Mouse (Mus musculus) midbrain, embryonic 13.5 days (tissue): ENCODE data around the gene Thsd7b. TPM values are rescaled to one million over a fixed set of nuclear protein-coding genes. Genes with fewer than 3 reads are reported as not detected.

Source experiments
- ATAC-seq: fragments of 200-750 bp; cut with Nextera tagmentation; 2 replicates; pipeline ENCODE4 v1.8.0; 2017; ENCODE audit warnings: mild to moderate bottlenecking, moderate TSS enrichment, moderate library complexity
- H3K27ac ChIP-seq: fragments of 300-500 bp; sonication (generic); 2 replicates; pipeline ENCODE4 v1.5.1; 2015; ENCODE audit warnings: inconsistent platforms, mild to moderate bottlenecking, moderate library complexity
- H3K27me3 ChIP-seq: fragments of 300-500 bp; sonication (generic); 2 replicates; pipeline ENCODE4 v1.6.1; 2015; ENCODE audit warnings: mild to moderate bottlenecking, inconsistent platforms
- H3K36me3 ChIP-seq: fragments of 300-500 bp; sonication (generic); 2 replicates; pipeline ENCODE4 v1.6.1; 2015; ENCODE audit warnings: mild to moderate bottlenecking, inconsistent platforms
- H3K4me1 ChIP-seq: fragments of 300-500 bp; sonication (generic); replicated peaks from 2 replicates; pipeline ENCODE4 v1.6.1; 2015; ENCODE audit warnings: inconsistent platforms
- H3K4me2 ChIP-seq: fragments of 300-500 bp; sonication (generic); replicated peaks from 2 replicates; pipeline ENCODE4 v1.6.1; 2015; ENCODE audit warnings: moderate library complexity, mild to moderate bottlenecking, inconsistent platforms
- H3K4me3 ChIP-seq: fragments of 300-500 bp; sonication (generic); replicated peaks from 2 replicates; pipeline ENCODE4 v1.5.1; 2015; ENCODE audit warnings: mild to moderate bottlenecking, inconsistent platforms
- H3K9ac ChIP-seq: fragments of 300-500 bp; sonication (generic); replicated peaks from 2 replicates; pipeline ENCODE4 v1.6.1; 2015; ENCODE audit warnings: mild to moderate bottlenecking, inconsistent platforms
- H3K9me3 ChIP-seq: fragments of 300-500 bp; sonication (generic); 2 replicates; pipeline ENCODE4 v1.6.1; 2016; ENCODE audit warnings: mild to moderate bottlenecking, inconsistent platforms
- WGBS: fragments of 180-500 bp; shearing (Covaris S2); methylation state at CpG from one replicate; pipeline ENCODE4 v1.1.7; 2015; 5-methylcytosine and 5-hydroxymethylcytosine counted together
- polyA plus RNA-seq: library from polyadenylated mRNA; unstranded; fragments of >200 nt; fragmentation: Nextera tagmentation; extraction: Ambion mirVana; gene quantifications from 2 replicates; pipeline ENCODE4 v1.2.1, GENCODE M21; 2015

The Thsd7b gene
- polyA plus RNA-seq, 1 experiment from 2014 or later: 9.5 TPM

- H3K9ac ChIP-seq: no peak overlapping the region
- no peak overlapping the region for H3K27ac ChIP-seq
- no peak overlapping the region for H3K4me2 ChIP-seq
- H3K9me3 ChIP-seq: no peaks in the 10 kb centered on the region
- no peak for ATAC-seq
- no peaks in the 10 kb centered on the region for H3K27me3 ChIP-seq
- no peaks in the 10 kb centered on the region for H3K36me3 ChIP-seq
- no peak overlapping the region for H3K4me3 ChIP-seq
- H3K4me1 ChIP-seq: no peaks in the 10 kb centered on the region
These were observed 113.4 kb downstream of the Thsd7b start for GRCm38 (mm10) chr1:129386479-129386878.

DNA sequence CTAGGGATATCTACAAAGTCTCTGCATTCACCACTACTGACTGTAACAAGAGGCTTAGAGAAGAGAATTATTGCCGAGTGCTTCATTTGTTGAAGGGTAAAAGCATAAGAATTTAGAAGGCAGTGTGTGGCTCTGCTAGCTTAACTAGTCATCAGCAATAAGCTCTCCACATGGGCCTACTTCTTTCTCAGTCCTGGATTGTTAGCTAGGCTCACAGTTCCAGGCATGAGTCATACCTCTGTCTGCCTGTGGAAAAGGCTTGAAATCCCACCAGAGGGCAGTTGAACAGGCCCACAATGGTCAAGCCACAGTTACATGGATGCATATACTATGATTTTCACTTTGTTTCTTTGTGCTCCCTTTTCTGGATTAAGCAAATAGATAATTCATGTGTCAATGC is 138.5 kb downstream of the Thsd7b start:
- Histone ChIP-seq H3K4me3 (no peak overlapping the region), H3K4me1 (no peaks in the 10 kb centered on the region), H3K9me3 (no peaks in the 10 kb centered on the region), H3K27ac (no peak overlapping the region), H3K4me2 (no peak overlapping the region), H3K9ac (no peak overlapping the region), H3K27me3 (no peaks in the 10 kb centered on the region), H3K36me3 (no peaks in the 10 kb centered on the region)
- ATAC-seq: no peak
- 94% methylated on average over 1 of the region's 1 CpGs for WGBS

GRCm38 (mm10) chr1:129421581-129421980 is 148.5 kb downstream of the Thsd7b start:
- Histone ChIP-seq H3K9ac (no peak overlapping the region), H3K4me3 (no peak overlapping the region), H3K9me3 (no peaks in the 10 kb centered on the region), H3K4me1 (no peaks in the 10 kb centered on the region), H3K36me3 (no peaks in the 10 kb centered on the region), H3K27me3 (no peaks in the 10 kb centered on the region), H3K27ac (no peak overlapping the region), H3K4me2 (no peak overlapping the region)
- no peak for ATAC-seq

- WGBS: 40% methylated on average over 2 of the region's 2 CpGs
- Histone ChIP-seq H3K9me3 (no peaks in the 10 kb centered on the region), H3K36me3 (no peaks in the 10 kb centered on the region), H3K9ac (no peak overlapping the region), H3K4me3 (no peak overlapping the region), H3K4me2 (no peak overlapping the region), H3K27me3 (no peaks in the 10 kb centered on the region), H3K4me1 (no peaks in the 10 kb centered on the region), H3K27ac (no peak overlapping the region)
- 0 out of 2 replicates have a peak, but pooled peaks have one; percentile 24 for ATAC-seq
These were observed 191.3 kb downstream of the Thsd7b start for GRCm38 (mm10) chr1:129464414-129464813.

DNA sequence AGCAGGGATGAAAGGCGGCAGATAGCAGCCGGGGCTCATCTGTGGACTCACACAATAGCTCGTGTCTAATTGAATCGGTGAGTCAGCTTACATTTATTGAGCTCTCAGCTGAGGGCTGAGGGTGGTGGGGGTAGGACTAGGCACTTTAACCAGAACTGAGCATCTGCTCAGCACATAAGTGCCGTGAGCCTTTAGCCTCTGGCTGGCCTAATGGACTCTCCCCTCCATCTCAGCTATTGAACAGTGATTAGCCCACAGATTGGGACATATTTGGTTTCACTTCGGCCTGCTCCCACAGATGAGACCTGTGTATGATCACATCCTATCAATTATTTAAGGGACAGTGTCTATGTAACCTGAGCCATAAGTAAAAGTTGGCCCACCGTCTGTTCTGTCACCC is 200.4 kb downstream of the Thsd7b start:
- H3K36me3 ChIP-seq: no peaks in the 10 kb centered on the region
- H3K4me3 ChIP-seq: no peak overlapping the region
- no peaks in the 10 kb centered on the region for H3K27me3 ChIP-seq
- no peak overlapping the region for H3K9ac ChIP-seq
- no peaks in the 10 kb centered on the region for H3K9me3 ChIP-seq
- H3K27ac ChIP-seq: peak overlapping the region; percentile 48; the same call in 1 of the 2 replicates
- 31% methylated on average over 7 of the region's 7 CpGs for WGBS
- ATAC-seq: peak; percentile 94
- peaks cover 6% of the 10 kb centered on the region; the same call in 1 of the 2 replicates for H3K4me1 ChIP-seq
- H3K4me2 ChIP-seq: no peak overlapping the region

DNA sequence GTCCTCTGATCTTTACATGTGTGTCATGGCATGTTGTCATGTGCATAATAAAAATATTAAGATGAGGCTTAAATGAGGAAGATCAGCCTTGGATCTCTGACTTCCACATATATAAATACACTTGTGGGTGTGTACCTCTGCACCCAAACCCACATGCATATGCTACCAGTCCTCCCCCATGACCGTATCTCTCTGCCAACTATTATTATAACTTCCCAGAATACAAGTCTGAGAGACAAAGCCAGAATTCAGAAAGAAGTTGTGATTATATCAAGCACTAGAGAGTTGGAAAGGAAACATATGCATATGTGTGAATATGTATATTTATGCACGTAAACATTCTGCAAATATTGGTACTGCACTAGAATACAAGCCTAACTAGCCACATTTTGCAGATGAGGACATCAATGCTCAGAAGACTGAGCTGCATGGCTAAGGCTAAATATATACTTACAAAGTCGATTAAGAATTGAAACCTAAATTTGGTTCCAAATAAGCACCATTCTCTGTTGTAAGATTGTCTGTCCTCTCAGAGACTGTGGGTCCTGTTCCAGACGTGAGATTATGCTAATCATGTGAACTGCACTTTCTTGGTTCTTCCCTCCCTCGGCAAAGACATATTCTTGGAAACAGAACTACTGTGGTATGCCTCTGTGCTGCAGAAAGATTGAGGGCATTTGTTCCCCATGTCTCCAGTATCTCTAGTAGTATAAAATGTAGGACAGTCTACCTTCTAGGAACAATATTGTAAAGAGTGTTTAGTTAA is 211.3 kb downstream of the Thsd7b start:
- no peaks in the 10 kb centered on the region for H3K36me3 ChIP-seq
- no peaks in the 10 kb centered on the region for H3K4me1 ChIP-seq
- no peaks in the 10 kb centered on the region for H3K27me3 ChIP-seq
- ATAC-seq: no peak
- WGBS: 72% methylated on average over 5 of the region's 5 CpGs
- no peak overlapping the region for H3K27ac ChIP-seq
- no peak overlapping the region for H3K4me3 ChIP-seq
- H3K9ac ChIP-seq: no peak overlapping the region
- H3K4me2 ChIP-seq: no peak overlapping the region
- H3K9me3 ChIP-seq: no peaks in the 10 kb centered on the region

DNA sequence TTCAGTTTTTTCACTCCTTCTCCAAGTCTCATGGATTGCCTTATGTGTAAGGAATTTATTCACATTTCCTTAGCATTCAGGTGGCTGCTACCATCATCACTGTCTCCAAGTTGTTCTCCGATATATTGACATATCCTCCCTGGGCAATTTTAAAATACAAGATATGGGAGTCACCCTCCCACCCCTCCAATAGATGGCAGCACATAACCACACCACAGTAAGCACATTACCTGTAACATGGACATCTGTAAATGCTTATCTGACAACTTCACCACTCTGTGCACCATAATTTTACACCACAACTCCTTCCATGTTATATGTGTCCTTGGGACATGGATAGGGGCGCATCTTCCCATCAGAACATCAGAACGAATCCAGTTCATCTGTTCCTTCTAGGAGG is 218.0 kb downstream of the Thsd7b start:
- H3K4me2 ChIP-seq: no peak overlapping the region
- 92% methylated on average over 3 of the region's 3 CpGs for WGBS
- no peak overlapping the region for H3K9ac ChIP-seq
- H3K4me3 ChIP-seq: no peak overlapping the region
- H3K27ac ChIP-seq: no peak overlapping the region
- H3K9me3 ChIP-seq: no peaks in the 10 kb centered on the region
- H3K36me3 ChIP-seq: no peaks in the 10 kb centered on the region
- no peaks in the 10 kb centered on the region for H3K4me1 ChIP-seq
- no peak for ATAC-seq
- H3K27me3 ChIP-seq: no peaks in the 10 kb centered on the region

DNA sequence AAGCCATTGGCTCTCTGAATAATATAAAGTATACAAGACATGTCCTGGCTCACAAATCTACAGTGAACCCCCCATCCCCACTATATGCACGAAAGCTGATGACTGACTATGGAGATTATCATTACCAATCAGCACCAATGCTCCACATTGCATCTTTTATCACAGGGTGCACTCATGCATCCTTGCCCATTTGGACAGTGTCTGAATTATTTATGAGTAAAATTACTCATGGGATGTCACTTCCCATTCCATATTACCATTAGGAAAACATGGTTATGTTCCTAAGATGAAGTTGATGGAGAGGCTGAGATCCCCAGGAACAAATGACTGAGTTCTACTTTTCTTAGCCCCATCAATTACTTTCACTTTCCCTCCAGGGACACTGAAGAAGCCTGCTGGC is 220.8 kb downstream of the Thsd7b start:
- Histone ChIP-seq H3K9me3 (no peaks in the 10 kb centered on the region), H3K27me3 (no peaks in the 10 kb centered on the region), H3K4me3 (no peak overlapping the region), H3K27ac (no peak overlapping the region), H3K4me1 (no peaks in the 10 kb centered on the region), H3K4me2 (no peak overlapping the region), H3K9ac (no peak overlapping the region), H3K36me3 (no peaks in the 10 kb centered on the region)
- 67% methylated on average over 1 of the region's 1 CpGs for WGBS
- no peak for ATAC-seq

DNA sequence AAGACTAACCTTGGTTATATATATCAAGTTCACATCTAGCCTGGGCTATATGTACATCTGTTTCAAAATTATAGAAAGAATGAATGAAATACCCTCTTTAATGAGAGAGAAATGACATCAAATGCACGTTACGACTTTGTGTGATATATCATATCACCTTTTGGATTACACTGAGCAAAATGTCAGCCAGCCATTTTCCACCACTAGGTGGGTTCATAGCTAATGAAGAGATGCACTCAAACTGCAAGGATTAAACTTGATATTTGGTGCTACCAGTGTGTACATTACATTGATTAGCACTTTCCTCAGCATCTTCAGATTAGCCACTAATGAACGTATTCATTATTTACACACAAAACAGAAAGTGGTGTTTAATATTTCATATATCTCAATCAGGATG is 228.6 kb downstream of the Thsd7b start:
- Histone ChIP-seq H3K4me3 (no peak overlapping the region), H3K9me3 (no peaks in the 10 kb centered on the region), H3K27ac (no peak overlapping the region), H3K36me3 (no peaks in the 10 kb centered on the region), H3K4me2 (no peak overlapping the region), H3K9ac (no peak overlapping the region), H3K27me3 (no peaks in the 10 kb centered on the region), H3K4me1 (no peaks in the 10 kb centered on the region)
- WGBS: 86% methylated on average over 3 of the region's 3 CpGs
- ATAC-seq: no peak

DNA sequence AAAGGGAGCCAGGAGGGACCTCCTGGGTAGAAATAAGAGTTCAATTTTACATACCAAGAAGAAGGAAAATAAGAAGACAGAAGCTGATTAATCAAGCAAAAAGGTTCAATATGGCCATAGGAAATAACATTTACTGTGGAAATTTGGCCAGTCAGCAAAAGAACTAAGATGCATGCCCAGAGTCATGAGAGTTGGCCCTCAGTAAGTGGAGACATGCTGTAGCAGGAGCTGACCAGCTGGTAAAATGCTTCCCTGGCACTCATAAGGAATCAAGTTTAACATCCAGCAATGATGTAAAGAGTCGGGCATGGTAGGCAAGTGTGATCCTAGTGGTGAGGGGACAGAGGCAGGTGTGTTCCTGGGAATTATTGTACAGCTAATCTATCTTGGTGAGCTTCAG is 243.3 kb downstream of the Thsd7b start:
- H3K27me3 ChIP-seq: no peaks in the 10 kb centered on the region
- H3K4me1 ChIP-seq: no peaks in the 10 kb centered on the region
- 97% methylated on average over 1 of the region's 1 CpGs for WGBS

GRCm38 (mm10) chr1:129519751-129520150 is 246.6 kb downstream of the Thsd7b start:
- H3K9me3 ChIP-seq: no peaks in the 10 kb centered on the region
- WGBS: 87% methylated on average over 5 of the region's 5 CpGs
- no peak overlapping the region for H3K27ac ChIP-seq
- no peak overlapping the region for H3K4me3 ChIP-seq
- H3K36me3 ChIP-seq: no peaks in the 10 kb centered on the region
- H3K4me2 ChIP-seq: no peak overlapping the region
- no peaks in the 10 kb centered on the region for H3K4me1 ChIP-seq
- H3K27me3 ChIP-seq: no peaks in the 10 kb centered on the region
- no peak overlapping the region for H3K9ac ChIP-seq
- no peak for ATAC-seq

More for the DNA sequence above, 243.3 kb downstream of the Thsd7b start:
- no peaks in the 10 kb centered on the region for H3K36me3 ChIP-seq
- no peak for ATAC-seq
- no peak overlapping the region for H3K9ac ChIP-seq
- no peak overlapping the region for H3K27ac ChIP-seq
- H3K9me3 ChIP-seq: no peaks in the 10 kb centered on the region
- H3K4me2 ChIP-seq: no peak overlapping the region
- no peak overlapping the region for H3K4me3 ChIP-seq

GRCm38 (mm10) chr1:129526967-129527366 is 253.9 kb downstream of the Thsd7b start:
- Histone ChIP-seq H3K36me3 (no peaks in the 10 kb centered on the region), H3K4me2 (no peak overlapping the region), H3K4me1 (no peaks in the 10 kb centered on the region), H3K4me3 (no peak overlapping the region), H3K27me3 (no peaks in the 10 kb centered on the region), H3K9me3 (no peaks in the 10 kb centered on the region), H3K9ac (no peak overlapping the region), H3K27ac (no peak overlapping the region)
- no peak for ATAC-seq
- 89% methylated on average over 2 of the region's 2 CpGs for WGBS

DNA sequence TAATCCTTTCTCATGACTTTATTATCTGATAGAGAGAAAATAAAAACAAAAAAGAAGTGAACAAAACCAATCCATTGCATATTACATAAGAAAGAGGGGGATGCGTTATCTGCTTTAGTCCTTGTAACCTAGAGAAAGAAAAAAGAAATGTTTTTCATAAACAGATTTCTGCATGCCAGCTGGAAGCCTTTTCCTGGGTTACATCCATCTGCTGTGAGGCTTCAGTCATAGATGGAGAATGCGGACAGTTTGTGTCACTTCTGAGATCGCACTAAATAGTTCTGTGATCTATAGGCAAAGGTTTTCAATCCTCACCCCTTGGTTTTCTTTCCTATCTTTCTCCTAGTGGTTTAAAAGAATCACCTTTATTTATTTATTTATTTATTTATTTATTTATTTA is 259.1 kb downstream of the Thsd7b start:
- WGBS: 91% methylated on average over 3 of the region's 3 CpGs
- no peak overlapping the region for H3K27ac ChIP-seq
- no peaks in the 10 kb centered on the region for H3K9me3 ChIP-seq

More for the DNA sequence above, 259.1 kb downstream of the Thsd7b start:
- Histone ChIP-seq H3K4me1 (no peaks in the 10 kb centered on the region), H3K36me3 (no peaks in the 10 kb centered on the region), H3K4me2 (no peak overlapping the region), H3K4me3 (no peak overlapping the region), H3K27me3 (no peaks in the 10 kb centered on the region), H3K9ac (no peak overlapping the region)
- ATAC-seq: no peak
